Mouse (Mus musculus): ENCODE data around the gene Tnfrsf1b.

- TF ChIP-seq CTCF (conservative IDR thresholded peaks at IDR 0.05; ENCODE audit: low read length) (no peak), POU5F1 (IDR thresholded peaks at IDR 0.05; ENCODE audit: borderline replicate concordance, low read length) (no peak)
These were observed 17.6 kb downstream of the Tnfrsf1b start for GRCm38 (mm10) chr4:145229051-145229450.
